Mouse (Mus musculus): ENCODE measurements around the gene 4930558K02Rik.

DNA sequence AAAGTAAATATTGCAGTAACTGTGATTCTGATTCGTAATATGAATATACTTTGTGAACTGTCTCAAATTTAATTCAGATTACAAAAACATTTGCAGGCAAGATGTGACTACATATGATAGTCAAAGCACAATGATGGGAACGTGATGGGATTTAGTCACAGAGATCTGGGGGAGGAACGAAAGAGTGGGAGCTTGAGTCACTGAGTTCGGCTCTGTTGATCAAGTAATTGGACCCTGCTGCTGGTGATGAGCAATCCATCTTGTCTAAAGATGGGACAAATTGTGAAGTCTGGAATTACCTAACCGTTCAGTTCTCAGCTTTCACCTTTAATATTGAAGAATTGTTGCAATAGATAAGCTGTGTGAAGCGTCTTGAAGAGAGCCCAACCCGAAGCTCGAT is 7.2 kb downstream of the 4930558K02Rik start:
- TF ChIP-seq CTCF (IDR thresholded peaks at IDR 0.05; ENCODE audit: low read depth, low read length) (no peak), POLR2A (IDR thresholded peaks at IDR 0.05; ENCODE audit: extremely low read depth, insufficient read depth, low read length) (no peak)

All from liver, adult 2 months (tissue).